Mouse (Mus musculus) embryonic facial prominence, embryonic 14.5 days (tissue): ENCODE measurements around the gene Mob3b. TPM values are rescaled to one million over a fixed set of nuclear protein-coding genes. Genes with fewer than 3 reads are reported as not detected.

ENCODE experiments used
- ATAC-seq: fragments of 200-750 bp; cut with Nextera tagmentation; 2 replicates; pipeline ENCODE4 v1.8.0; 2017; ENCODE audit warnings: low read depth, moderate number of reproducible peaks, moderate TSS enrichment
- DNase-seq: peaks from one replicate; pipeline ENCODE4 v3.0.0-alpha.2; 2015; ENCODE audit warnings: low spot score
- H3K27ac ChIP-seq: fragments of 300-500 bp; sonication (generic); replicated peaks from 2 replicates; pipeline ENCODE4 v1.5.1; 2014; ENCODE audit warnings: low read depth, mild to moderate bottlenecking, low read length, moderate library complexity
- H3K27me3 ChIP-seq: fragments of 300-500 bp; sonication (generic); replicated peaks from 2 replicates; pipeline ENCODE4 v1.6.1; 2014; ENCODE audit warnings: low read length; ENCODE audit not compliant: control insufficient read depth, insufficient read depth
- H3K36me3 ChIP-seq: fragments of 300-500 bp; sonication (generic); 2 replicates; pipeline ENCODE4 v1.6.1; 2014; ENCODE audit warnings: low read length, mixed read lengths; ENCODE audit not compliant: control insufficient read depth, insufficient read depth
- H3K4me1 ChIP-seq: fragments of 300-500 bp; sonication (generic); 2 replicates; pipeline ENCODE4 v1.6.1; 2014; ENCODE audit warnings: antibody characterized with exemption, low read length; ENCODE audit not compliant: control insufficient read depth, insufficient read depth
- H3K4me2 ChIP-seq: fragments of 300-500 bp; sonication (generic); 2 replicates; pipeline ENCODE4 v1.6.1; 2014; ENCODE audit warnings: low read depth, mild to moderate bottlenecking, low read length, moderate library complexity, mixed read lengths
- H3K4me3 ChIP-seq: fragments of 300-500 bp; sonication (generic); 2 replicates; pipeline ENCODE4 v1.5.1; 2014; ENCODE audit warnings: low read depth, mild to moderate bottlenecking, low read length
- H3K9ac ChIP-seq: fragments of 300-500 bp; sonication (generic); 2 replicates; pipeline ENCODE4 v1.6.1; 2014; ENCODE audit warnings: low read depth, mild to moderate bottlenecking, low read length, moderate library complexity, mixed read lengths
- H3K9me3 ChIP-seq: fragments of 300-500 bp; sonication (generic); 2 replicates; pipeline ENCODE4 v1.6.1; 2016; ENCODE audit warnings: low read length; ENCODE audit not compliant: control insufficient read depth
- WGBS: fragments of 180-500 bp; shearing (Covaris S2); extraction: QIAGEN DNeasy Blood & Tissue Kit; methylation state at CpG from one replicate; pipeline ENCODE4 v1.1.7; 2014; 5-methylcytosine and 5-hydroxymethylcytosine counted together
- polyA plus RNA-seq: library from polyadenylated mRNA; unstranded; fragments of >200 nt; fragmentation: Nextera tagmentation; extraction: Ambion mirVana; gene quantifications from 2 replicates; pipeline ENCODE4 v1.2.1, GENCODE M21; 2014

Gene Mob3b
- polyA plus RNA-seq, 1 experiment from 2014 or later: 6.3 TPM

GRCm38 (mm10) chr4:35126776-35127175 lies 30.5 kb downstream of the Mob3b start:
- WGBS: 80% methylated on average over 9 of the region's 9 CpGs
- Histone ChIP-seq H3K4me2 (no peak overlapping the region), H3K36me3 (no peaks in the 10 kb centered on the region), H3K9me3 (no peaks in the 10 kb centered on the region), H3K27me3 (no peaks in the 10 kb centered on the region), H3K4me1 (no peaks in the 10 kb centered on the region; the same call in 1 of the 2 replicates), H3K27ac (no peak overlapping the region), H3K9ac (no peak overlapping the region), H3K4me3 (no peak overlapping the region)
- ATAC-seq (no peak), DNase-seq (no peak)

DNA sequence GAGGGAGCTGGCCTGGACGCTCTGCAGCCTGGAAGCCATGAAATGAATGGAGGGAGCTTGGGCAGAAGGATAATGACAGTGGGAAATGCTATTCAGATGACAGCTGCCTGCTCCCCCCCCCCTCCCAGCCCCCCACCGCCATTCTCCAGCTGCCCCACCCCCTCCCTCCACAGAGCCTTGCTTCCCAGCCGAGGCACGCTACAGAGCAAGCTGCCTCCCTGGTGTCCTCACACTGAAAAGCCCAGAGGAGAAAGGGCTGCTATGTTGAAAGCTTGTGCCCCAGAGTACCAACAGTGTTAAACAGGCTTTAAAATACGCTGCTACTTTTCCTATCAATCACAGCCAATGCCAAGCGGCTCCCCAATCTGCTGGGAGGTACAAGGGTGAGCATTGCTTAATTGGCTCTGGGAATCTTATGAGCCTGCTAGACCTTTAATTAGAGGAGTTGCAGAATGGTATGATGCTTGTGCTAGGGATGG lies 31.9 kb downstream of the Mob3b start:
- no peak overlapping the region for H3K9ac ChIP-seq
- DNase-seq (peak; percentile 55), ATAC-seq (peak; percentile 76)
- WGBS: 13% methylated on average over 5 of the region's 6 CpGs
- no peaks in the 10 kb centered on the region for H3K9me3 ChIP-seq
- H3K4me2 ChIP-seq: no peak overlapping the region
- no peak overlapping the region for H3K27ac ChIP-seq
- H3K4me3 ChIP-seq: no peak overlapping the region
- no peaks in the 10 kb centered on the region for H3K27me3 ChIP-seq
- no peaks in the 10 kb centered on the region for H3K36me3 ChIP-seq
- peaks cover 6% of the 10 kb centered on the region for H3K4me1 ChIP-seq

GRCm38 (mm10) chr4:35124027-35124426 lies 33.3 kb downstream of the Mob3b start:
- Histone ChIP-seq H3K4me2 (no peak overlapping the region), H3K9ac (no peak overlapping the region), H3K4me1 (peaks cover 8% of the 10 kb centered on the region), H3K27ac (no peak overlapping the region), H3K9me3 (no peaks in the 10 kb centered on the region), H3K36me3 (no peaks in the 10 kb centered on the region), H3K4me3 (no peak overlapping the region), H3K27me3 (no peaks in the 10 kb centered on the region)
- DNase-seq (no peak), ATAC-seq (no peak)
- 81% methylated on average over 11 of the region's 11 CpGs for WGBS

DNA sequence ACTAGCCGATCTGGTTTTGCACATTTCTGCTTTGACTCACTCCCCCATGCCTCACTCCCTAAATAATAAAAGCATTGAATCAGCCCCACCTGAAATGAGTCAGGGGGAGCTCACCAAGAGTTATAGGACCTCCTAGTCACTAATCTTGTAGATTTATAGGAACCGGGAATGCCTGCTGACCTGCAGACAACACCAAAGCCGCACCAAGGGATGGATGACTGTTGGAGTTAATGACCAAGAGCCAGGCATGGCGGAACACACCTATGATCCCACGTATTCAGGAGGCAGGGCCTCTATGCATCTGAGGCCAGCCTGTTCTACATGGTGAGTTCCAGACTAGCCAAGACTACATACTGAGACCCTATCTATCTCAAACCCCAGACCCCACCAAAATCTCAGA lies 34.2 kb downstream of the Mob3b start:
- Histone ChIP-seq H3K27me3 (no peaks in the 10 kb centered on the region), H3K36me3 (no peaks in the 10 kb centered on the region), H3K9ac (no peak overlapping the region), H3K4me1 (peaks cover 8% of the 10 kb centered on the region), H3K27ac (no peak overlapping the region), H3K9me3 (no peaks in the 10 kb centered on the region), H3K4me3 (no peak overlapping the region), H3K4me2 (no peak overlapping the region)
- no peak for ATAC-seq
- no peak for DNase-seq
- WGBS: 71% methylated on average over 5 of the region's 5 CpGs

DNA sequence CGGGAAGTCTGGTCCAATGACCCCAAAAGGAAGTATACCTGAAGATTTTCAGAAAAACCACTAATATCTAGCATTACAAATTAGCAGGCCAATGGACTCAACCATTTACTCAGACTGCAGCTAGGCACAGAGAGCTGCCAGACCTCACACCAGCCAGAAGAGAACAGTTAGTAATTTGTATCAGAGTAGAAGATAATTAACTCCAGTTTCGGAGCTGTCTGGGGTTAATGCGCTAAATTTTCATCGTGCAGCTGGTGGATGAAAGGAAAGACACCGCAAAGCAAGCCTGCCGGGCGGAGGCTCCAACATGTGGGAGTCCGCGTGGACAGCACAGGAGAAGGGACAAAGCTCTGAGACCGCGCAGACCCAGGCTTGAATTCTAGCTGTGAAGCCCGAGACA lies 36.2 kb downstream of the Mob3b start:
- peaks cover 8% of the 10 kb centered on the region for H3K4me1 ChIP-seq
- H3K36me3 ChIP-seq: no peaks in the 10 kb centered on the region
- H3K9me3 ChIP-seq: no peaks in the 10 kb centered on the region
- no peak overlapping the region for H3K9ac ChIP-seq
- DNase-seq (no peak), ATAC-seq (no peak)
- 14% methylated on average over 12 of the region's 12 CpGs for WGBS
- no peak overlapping the region for H3K27ac ChIP-seq
- no peaks in the 10 kb centered on the region for H3K27me3 ChIP-seq
- H3K4me2 ChIP-seq: peak overlapping the region; percentile 26
- no peak overlapping the region for H3K4me3 ChIP-seq

- H3K9ac ChIP-seq: no peak overlapping the region
- H3K27ac ChIP-seq: no peak overlapping the region
- H3K27me3 ChIP-seq: no peaks in the 10 kb centered on the region
- WGBS: 70% methylated on average over 8 of the region's 8 CpGs
- no peaks in the 10 kb centered on the region for H3K9me3 ChIP-seq
- no peak overlapping the region for H3K4me2 ChIP-seq
- ATAC-seq (no peak), DNase-seq (no peak)
- no peak overlapping the region for H3K4me3 ChIP-seq
- H3K4me1 ChIP-seq: peaks cover 8% of the 10 kb centered on the region
- H3K36me3 ChIP-seq: no peaks in the 10 kb centered on the region
Observed at GRCm38 (mm10) chr4:35120575-35120974, 36.7 kb downstream of the Mob3b start.

GRCm38 (mm10) chr4:35120159-35120558 lies 37.1 kb downstream of the Mob3b start:
- Histone ChIP-seq H3K9me3 (no peaks in the 10 kb centered on the region), H3K27ac (no peak overlapping the region), H3K9ac (no peak overlapping the region), H3K4me2 (no peak overlapping the region), H3K4me3 (no peak overlapping the region), H3K4me1 (peaks cover 8% of the 10 kb centered on the region), H3K36me3 (no peaks in the 10 kb centered on the region), H3K27me3 (no peaks in the 10 kb centered on the region)
- ATAC-seq (no peak), DNase-seq (no peak)
- 36% methylated on average over 4 of the region's 4 CpGs for WGBS

GRCm38 (mm10) chr4:35118851-35119250 lies 38.4 kb downstream of the Mob3b start:
- DNase-seq (no peak), ATAC-seq (no peak)
- no peak overlapping the region for H3K9ac ChIP-seq
- H3K36me3 ChIP-seq: no peaks in the 10 kb centered on the region
- H3K4me2 ChIP-seq: no peak overlapping the region
- no peaks in the 10 kb centered on the region for H3K9me3 ChIP-seq
- 76% methylated on average over 2 of the region's 2 CpGs for WGBS
- no peak overlapping the region for H3K4me3 ChIP-seq
- no peak overlapping the region for H3K27ac ChIP-seq
- peaks cover 8% of the 10 kb centered on the region for H3K4me1 ChIP-seq
- no peaks in the 10 kb centered on the region for H3K27me3 ChIP-seq

DNA sequence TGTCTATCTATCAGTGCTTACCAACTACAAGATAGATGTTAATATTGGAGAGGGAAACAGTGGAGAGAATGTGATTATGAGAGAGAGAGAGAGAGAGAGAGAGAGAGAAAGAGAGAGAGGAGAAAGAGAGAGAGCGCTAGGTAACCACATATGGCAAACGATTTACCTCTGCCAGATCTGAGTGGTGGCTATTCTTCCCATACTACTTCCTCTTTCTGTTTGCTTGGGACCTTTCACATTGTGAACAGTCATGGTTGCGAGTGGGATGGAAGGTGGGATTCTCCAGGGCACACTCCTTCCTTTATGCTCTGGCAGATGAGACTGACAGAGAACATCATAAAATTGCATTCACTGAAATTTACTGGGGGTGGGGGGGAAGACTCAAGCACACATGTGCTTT lies 40.1 kb downstream of the Mob3b start:
- DNase-seq (no peak), ATAC-seq (no peak)
- H3K4me2 ChIP-seq: no peak overlapping the region
- H3K27me3 ChIP-seq: no peaks in the 10 kb centered on the region
- no peak overlapping the region for H3K27ac ChIP-seq
- H3K4me1 ChIP-seq: peaks cover 15% of the 10 kb centered on the region
- H3K4me3 ChIP-seq: no peak overlapping the region
- no peaks in the 10 kb centered on the region for H3K36me3 ChIP-seq
- no peak overlapping the region for H3K9ac ChIP-seq
- WGBS: 86% methylated on average over 3 of the region's 3 CpGs
- H3K9me3 ChIP-seq: no peaks in the 10 kb centered on the region
